Mouse (Mus musculus): ENCODE measurements around the gene Gm10428.

Gene Gm10428

DNA sequence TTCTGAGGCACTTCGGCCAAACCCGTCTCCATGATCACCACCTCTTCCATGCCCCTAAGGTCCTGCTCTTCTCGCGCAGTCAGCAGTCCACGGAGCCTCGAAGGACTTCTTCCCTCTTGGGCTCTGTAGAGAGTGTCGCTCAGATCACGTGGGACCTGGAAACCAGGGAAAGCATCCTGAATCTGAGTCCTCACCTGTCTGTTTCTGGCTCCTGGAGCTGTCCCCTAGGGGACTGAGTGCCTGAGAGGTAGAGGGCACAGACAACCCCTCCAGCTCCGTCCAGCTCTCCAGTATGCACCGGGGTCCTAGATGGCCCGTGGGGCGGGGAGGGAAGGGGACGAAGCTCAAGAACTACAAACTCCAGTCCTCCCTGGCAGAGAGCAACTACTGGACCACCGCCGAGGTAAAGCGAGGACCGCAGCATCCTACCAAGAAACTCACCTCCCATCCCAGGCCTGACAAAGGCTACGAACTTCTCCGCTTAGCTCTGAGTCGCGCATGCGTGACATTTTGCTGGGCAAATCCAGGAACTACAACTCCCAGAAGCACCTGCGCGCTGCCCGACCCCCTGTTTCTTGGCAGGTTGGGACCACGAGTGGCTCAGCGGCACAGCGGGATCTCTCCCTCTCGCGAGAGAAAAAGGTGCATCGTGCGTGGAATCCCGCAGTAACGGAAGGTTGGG, 36.2 kb downstream of the Gm10428 start, which contains the start of gene Zfp286:
TSS of gene Zfp286 (minus strand) at position 528 of the 682 bp plus-strand sequence.
- peak; percentile 94 for DNase-seq

GRCm38 (mm10) chr11:62789617-62789936, 36.7 kb downstream of the Gm10428 start:
- DNase-seq = no peak

Data from right cerebral cortex, adult 18-20 months (tissue).